Mouse (Mus musculus) kidney, embryonic 14.5 days (tissue): ENCODE measurements around the gene Elac2. TPM values are rescaled to one million over a fixed set of nuclear protein-coding genes. Genes with fewer than 3 reads are reported as not detected.

Experiments
- ATAC-seq: fragments of 200-750 bp; cut with Nextera tagmentation; 2 replicates; pipeline ENCODE4 v1.8.0; 2017; ENCODE audit warnings: moderate number of reproducible peaks, mild to moderate bottlenecking, moderate TSS enrichment, moderate library complexity; ENCODE audit not compliant: low FRiP score, low TSS enrichment
- H3K27ac ChIP-seq: fragments of 300-500 bp; sonication (generic); 2 replicates; pipeline ENCODE4 v1.5.1; 2014; ENCODE audit warnings: low read depth, mild to moderate bottlenecking, low read length, moderate library complexity, mixed read lengths
- H3K27me3 ChIP-seq: fragments of 300-500 bp; sonication (generic); 2 replicates; pipeline ENCODE4 v1.6.1; 2014; ENCODE audit warnings: mild to moderate bottlenecking, low read length; ENCODE audit not compliant: control insufficient read depth, insufficient read depth
- H3K36me3 ChIP-seq: fragments of 300-500 bp; sonication (generic); 2 replicates; pipeline ENCODE4 v1.6.1; 2014; ENCODE audit warnings: low read length, mixed read lengths; ENCODE audit not compliant: control insufficient read depth, insufficient read depth
- H3K4me1 ChIP-seq: fragments of 300-500 bp; sonication (generic); 2 replicates; pipeline ENCODE4 v1.6.1; 2014; ENCODE audit warnings: low read length, mixed read lengths; ENCODE audit not compliant: control insufficient read depth, insufficient read depth
- H3K4me2 ChIP-seq: fragments of 300-500 bp; sonication (generic); replicated peaks from 2 replicates; pipeline ENCODE4 v1.6.1; 2014; ENCODE audit warnings: low read depth, mild to moderate bottlenecking, low read length
- H3K4me3 ChIP-seq: fragments of 300-500 bp; sonication (generic); 2 replicates; pipeline ENCODE4 v1.5.1; 2014; ENCODE audit warnings: mild to moderate bottlenecking, low read length
- H3K9ac ChIP-seq: fragments of 300-500 bp; sonication (generic); 2 replicates; pipeline ENCODE4 v1.6.1; 2014; ENCODE audit warnings: low read depth, mild to moderate bottlenecking, low read length, moderate library complexity
- H3K9me3 ChIP-seq: fragments of 300-500 bp; sonication (generic); 2 replicates; pipeline ENCODE4 v1.6.1; 2016; ENCODE audit warnings: low read length; ENCODE audit not compliant: control insufficient read depth
- WGBS: fragments of 180-500 bp; shearing (Covaris S2); extraction: QIAGEN DNeasy Blood & Tissue Kit; methylation state at CpG from one replicate; pipeline ENCODE4 v1.1.7; 2014; 5-methylcytosine and 5-hydroxymethylcytosine counted together
- polyA plus RNA-seq: library from polyadenylated mRNA; unstranded; fragments of >200 nt; fragmentation: Nextera tagmentation; extraction: Ambion mirVana; gene quantifications from 2 replicates; pipeline ENCODE4 v1.2.1, GENCODE M21; 2014

The Elac2 gene
- polyA plus RNA-seq, 1 experiment from 2014 or later = 38.4 TPM

GRCm38 (mm10) chr11:65038996-65039395 is 60.2 kb downstream of the Elac2 start:
- H3K36me3 ChIP-seq = no peaks in the 10 kb centered on the region
- no peaks in the 10 kb centered on the region for H3K4me1 ChIP-seq
- H3K4me3 ChIP-seq = no peak overlapping the region
- H3K4me2 ChIP-seq = no peak overlapping the region
- ATAC-seq = no peak
- 0 out of 2 replicates have a peak overlapping the region, but pooled peaks have one; percentile 4 for H3K27ac ChIP-seq
- no peaks in the 10 kb centered on the region for H3K27me3 ChIP-seq
- no peak overlapping the region for H3K9ac ChIP-seq
- 26% methylated on average over 2 of the region's 2 CpGs for WGBS
- H3K9me3 ChIP-seq = no peaks in the 10 kb centered on the region

DNA sequence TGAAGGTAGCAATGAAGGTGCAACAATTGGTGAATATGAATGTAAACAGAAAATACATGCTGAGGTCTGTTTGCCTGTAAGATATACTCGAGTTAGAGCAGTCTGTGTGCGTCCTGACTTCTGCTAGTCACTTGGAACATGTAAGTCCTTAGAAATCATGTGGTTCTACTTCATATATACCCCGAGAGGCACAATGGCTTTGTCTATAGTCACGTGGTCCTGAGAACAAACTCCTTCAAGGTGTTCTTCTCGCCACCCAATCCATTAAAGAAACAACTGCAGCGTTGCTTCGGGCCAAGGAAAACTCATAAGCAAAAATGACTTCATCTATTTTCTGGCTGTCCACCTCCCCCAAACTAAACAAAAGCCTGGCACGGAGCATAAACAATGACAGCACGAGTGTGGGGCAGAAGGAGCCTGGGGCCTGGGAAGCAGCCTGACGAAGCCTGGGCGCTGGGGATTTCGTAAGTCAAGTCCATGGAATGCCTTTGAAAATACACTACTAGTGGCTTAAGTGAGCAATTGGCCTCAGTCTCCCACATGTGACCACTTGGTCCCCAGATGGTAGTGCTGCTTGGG is 60.8 kb downstream of the Elac2 start:
- H3K9me3 ChIP-seq = no peaks in the 10 kb centered on the region
- H3K27ac ChIP-seq = no peak overlapping the region
- no peak overlapping the region for H3K9ac ChIP-seq
- ATAC-seq = no peak
- no peak overlapping the region for H3K4me3 ChIP-seq
- WGBS = 56% methylated on average over 12 of the region's 12 CpGs
- H3K36me3 ChIP-seq = no peaks in the 10 kb centered on the region
- no peaks in the 10 kb centered on the region for H3K27me3 ChIP-seq
- H3K4me1 ChIP-seq = no peaks in the 10 kb centered on the region
- no peak overlapping the region for H3K4me2 ChIP-seq

DNA sequence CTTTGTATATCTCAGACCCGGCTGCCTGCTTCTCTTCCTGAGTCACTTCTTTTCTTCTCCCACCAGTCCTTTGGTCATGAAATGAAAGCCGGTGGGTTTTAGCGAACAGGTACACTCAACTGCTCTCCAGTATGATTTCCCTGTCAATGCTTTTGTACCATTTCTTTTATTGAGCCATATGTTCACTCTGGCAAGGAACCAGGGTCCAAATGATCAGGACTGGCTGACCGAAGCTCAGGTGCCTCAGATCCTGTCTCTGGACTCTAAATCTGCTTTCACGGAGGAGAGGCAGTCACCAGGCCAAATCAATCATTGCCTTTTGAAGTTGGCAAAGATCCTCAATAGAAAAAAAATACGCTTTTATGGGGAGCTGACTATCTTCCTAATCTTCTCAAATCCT is 61.7 kb downstream of the Elac2 start:
- Histone ChIP-seq H3K4me2 (no peak overlapping the region), H3K27me3 (no peaks in the 10 kb centered on the region), H3K9me3 (no peaks in the 10 kb centered on the region), H3K4me3 (no peak overlapping the region), H3K27ac (no peak overlapping the region), H3K36me3 (no peaks in the 10 kb centered on the region), H3K9ac (no peak overlapping the region), H3K4me1 (no peaks in the 10 kb centered on the region)
- WGBS = 73% methylated on average over 6 of the region's 6 CpGs
- ATAC-seq = no peak

GRCm38 (mm10) chr11:65049090-65049489 is 70.3 kb downstream of the Elac2 start:
- ATAC-seq = no peak
- Histone ChIP-seq H3K9ac (no peak overlapping the region), H3K4me1 (no peaks in the 10 kb centered on the region), H3K27ac (no peak overlapping the region), H3K27me3 (no peaks in the 10 kb centered on the region), H3K36me3 (no peaks in the 10 kb centered on the region), H3K4me2 (no peak overlapping the region), H3K4me3 (no peak overlapping the region), H3K9me3 (no peaks in the 10 kb centered on the region)
- 85% methylated on average over 7 of the region's 7 CpGs for WGBS

DNA sequence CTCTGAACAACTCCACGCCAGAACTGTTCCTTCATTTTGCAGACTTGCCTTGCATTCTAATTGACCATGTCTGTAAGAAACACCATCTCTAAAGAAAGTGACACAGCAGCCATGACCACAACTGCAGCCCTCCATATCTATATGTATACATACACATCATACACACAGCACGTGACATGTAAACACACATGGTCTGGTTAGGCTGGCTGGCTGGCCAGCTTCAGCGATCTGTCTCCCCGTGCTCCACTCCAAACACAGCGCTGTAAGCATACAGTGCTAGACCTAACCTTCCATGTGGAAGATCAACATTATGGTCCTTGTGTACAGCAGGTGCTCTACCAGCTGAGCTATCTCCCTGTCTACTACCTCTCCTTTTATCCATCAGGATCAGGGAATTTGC is 72.0 kb downstream of the Elac2 start:
- Histone ChIP-seq H3K9ac (no peak overlapping the region), H3K4me2 (no peak overlapping the region), H3K27me3 (no peaks in the 10 kb centered on the region), H3K4me1 (no peaks in the 10 kb centered on the region), H3K36me3 (no peaks in the 10 kb centered on the region), H3K27ac (no peak overlapping the region), H3K4me3 (no peak overlapping the region), H3K9me3 (no peaks in the 10 kb centered on the region)
- ATAC-seq = no peak
- 91% methylated on average over 5 of the region's 5 CpGs for WGBS

Other genes with a start within 250 kb of the Elac2 start
- gene 1700086D15Rik, start 180.9 kb downstream of the Elac2 start, polyA plus RNA-seq = not detected in 2 replicates
- gene Arhgap44, start 183.9 kb downstream of the Elac2 start, polyA plus RNA-seq = 7.2 TPM in 2 replicates